Mouse (Mus musculus) neural tube, embryonic 11.5 days (tissue): ENCODE results near the gene Naa16. TPM values are rescaled to one million over a fixed set of nuclear protein-coding genes. Genes with fewer than 3 reads are reported as not detected.

Experiments
- ATAC-seq: fragments of 200-750 bp; cut with Nextera tagmentation; 2 replicates; pipeline ENCODE4 v1.8.0; 2017; ENCODE audit warnings: moderate number of reproducible peaks, mild to moderate bottlenecking, moderate TSS enrichment, moderate library complexity; ENCODE audit not compliant: insufficient read depth, low FRiP score, low TSS enrichment
- DNase-seq: peaks from one replicate; pipeline ENCODE4 v3.0.0-alpha.2; 2015; ENCODE audit warnings: low spot score
- H3K27ac ChIP-seq: fragments of 300-500 bp; sonication (generic); 2 replicates; pipeline ENCODE4 v1.5.1; 2014; ENCODE audit warnings: low read depth, mild to moderate bottlenecking, low read length
- H3K27me3 ChIP-seq: fragments of 300-500 bp; sonication (generic); 2 replicates; pipeline ENCODE4 v1.6.1; 2014; ENCODE audit warnings: mild to moderate bottlenecking, low read length, mixed read lengths; ENCODE audit not compliant: control insufficient read depth, insufficient read depth
- H3K36me3 ChIP-seq: fragments of 300-500 bp; sonication (generic); 2 replicates; pipeline ENCODE4 v1.6.1; 2014; ENCODE audit warnings: mild to moderate bottlenecking, low read length, moderate library complexity, mixed read lengths; ENCODE audit not compliant: control insufficient read depth, insufficient read depth
- H3K4me1 ChIP-seq: fragments of 300-500 bp; sonication (generic); 2 replicates; pipeline ENCODE4 v1.6.1; 2014; ENCODE audit warnings: low read length, mixed read lengths; ENCODE audit not compliant: control insufficient read depth, insufficient read depth
- H3K4me2 ChIP-seq: fragments of 300-500 bp; sonication (generic); 2 replicates; pipeline ENCODE4 v1.6.1; 2014; ENCODE audit warnings: low read depth, mild to moderate bottlenecking, moderate library complexity
- H3K4me3 ChIP-seq: fragments of 300-500 bp; sonication (generic); 2 replicates; pipeline ENCODE4 v1.5.1; 2014; ENCODE audit warnings: low read depth, low read length
- H3K9ac ChIP-seq: fragments of 300-500 bp; sonication (generic); 2 replicates; pipeline ENCODE4 v1.6.1; 2014; ENCODE audit warnings: mild to moderate bottlenecking, low read length
- H3K9me3 ChIP-seq: fragments of 300-500 bp; sonication (generic); 2 replicates; pipeline ENCODE4 v1.6.1; 2016; ENCODE audit warnings: low read length; ENCODE audit not compliant: control insufficient read depth
- WGBS: fragments of 180-500 bp; shearing (Covaris S2); extraction: QIAGEN DNeasy Blood & Tissue Kit; methylation state at CpG from one replicate; pipeline ENCODE4 v1.1.7; 2014; 5-methylcytosine and 5-hydroxymethylcytosine counted together
- polyA plus RNA-seq: library from polyadenylated mRNA; unstranded; fragments of >200 nt; fragmentation: Nextera tagmentation; extraction: Ambion mirVana; gene quantifications from 2 replicates; pipeline ENCODE4 v1.2.1, GENCODE M21; 2014

Gene Naa16
- polyA plus RNA-seq, 1 experiment from 2014 or later: 38.8 TPM

- Histone ChIP-seq H3K4me1 (peaks cover 3% of the 10 kb centered on the region; the same call in 1 of the 2 replicates), H3K36me3 (no peaks in the 10 kb centered on the region), H3K4me2 (no peak overlapping the region), H3K4me3 (no peak overlapping the region), H3K9me3 (no peaks in the 10 kb centered on the region), H3K27me3 (peaks cover 14% of the 10 kb centered on the region), H3K9ac (no peak overlapping the region), H3K27ac (no peak overlapping the region)
- ATAC-seq (no peak), DNase-seq (no peak)
- 78% methylated on average over 7 of the region's 7 CpGs for WGBS
Observed at GRCm38 (mm10) chr14:79298314-79298992, 92.1 kb downstream of the Naa16 start.

DNA sequence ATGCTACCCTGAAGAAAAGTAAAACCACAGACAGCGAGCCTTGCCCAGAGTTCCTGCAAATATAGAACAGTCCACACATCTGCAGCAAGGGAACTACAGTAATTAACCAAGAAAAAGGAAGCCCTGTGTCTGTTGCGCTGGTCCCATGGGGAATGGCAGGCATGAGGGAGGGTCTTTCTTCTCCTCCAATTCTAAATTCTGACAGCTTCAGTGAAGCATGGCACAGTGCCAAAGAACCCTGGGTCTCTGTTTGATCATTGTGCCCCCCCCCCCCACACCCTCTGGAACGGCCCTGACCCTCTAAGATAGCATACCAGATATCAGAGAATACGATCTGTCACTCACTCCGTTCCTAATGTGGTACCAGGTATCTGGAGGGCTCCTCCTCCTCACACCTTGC is 93.7 kb downstream of the Naa16 start:
- Histone ChIP-seq H3K27ac (no peak overlapping the region), H3K9me3 (no peaks in the 10 kb centered on the region), H3K4me2 (no peak overlapping the region), H3K4me3 (no peak overlapping the region), H3K9ac (no peak overlapping the region), H3K4me1 (peaks cover 5% of the 10 kb centered on the region; the same call in 1 of the 2 replicates), H3K27me3 (peaks cover 12% of the 10 kb centered on the region), H3K36me3 (no peaks in the 10 kb centered on the region)
- no peak for DNase-seq
- no peak for ATAC-seq
- WGBS: 57% methylated on average over 5 of the region's 5 CpGs

- no peak overlapping the region for H3K4me2 ChIP-seq
- peaks cover 4% of the 10 kb centered on the region; the same call in 1 of the 2 replicates for H3K4me1 ChIP-seq
- H3K27ac ChIP-seq: no peak overlapping the region
- H3K9ac ChIP-seq: no peak overlapping the region
- DNase-seq (no peak), ATAC-seq (no peak)
- no peaks in the 10 kb centered on the region for H3K9me3 ChIP-seq
- H3K36me3 ChIP-seq: no peaks in the 10 kb centered on the region
- H3K4me3 ChIP-seq: no peak overlapping the region
- 85% methylated on average over 7 of the region's 7 CpGs for WGBS
- peaks cover 12% of the 10 kb centered on the region for H3K27me3 ChIP-seq
Observed at GRCm38 (mm10) chr14:79296201-79296600, 94.4 kb downstream of the Naa16 start.

DNA sequence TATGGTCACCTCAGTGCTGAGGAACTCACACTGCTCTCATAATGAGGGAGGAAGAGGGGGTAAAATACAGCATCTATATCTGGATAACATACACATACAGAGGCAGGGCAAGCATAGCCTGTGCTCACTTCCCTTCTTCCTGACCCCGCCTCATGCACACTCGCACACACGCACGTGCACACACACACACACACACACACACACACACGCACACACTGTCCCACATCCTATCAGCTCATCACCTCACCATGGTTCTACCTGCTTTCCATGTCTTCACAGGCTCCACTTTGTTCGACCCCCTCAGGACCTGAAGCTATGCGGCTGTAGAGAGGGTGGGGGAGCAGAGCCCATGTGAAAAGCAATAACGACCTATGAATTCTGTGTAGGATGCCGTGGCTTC is 95.0 kb downstream of the Naa16 start:
- Histone ChIP-seq H3K4me1 (peaks cover 5% of the 10 kb centered on the region; the same call in 1 of the 2 replicates), H3K9ac (no peak overlapping the region), H3K27ac (no peak overlapping the region), H3K4me3 (no peak overlapping the region), H3K27me3 (peaks cover 6% of the 10 kb centered on the region; the same call in 1 of the 2 replicates), H3K9me3 (no peaks in the 10 kb centered on the region), H3K36me3 (no peaks in the 10 kb centered on the region), H3K4me2 (no peak overlapping the region)
- WGBS: 91% methylated on average over 9 of the region's 9 CpGs
- ATAC-seq (no peak), DNase-seq (no peak)

GRCm38 (mm10) chr14:79294950-79295349 is 95.6 kb downstream of the Naa16 start:
- Histone ChIP-seq H3K9me3 (no peaks in the 10 kb centered on the region), H3K36me3 (no peaks in the 10 kb centered on the region), H3K4me2 (no peak overlapping the region), H3K4me1 (peaks cover 5% of the 10 kb centered on the region; the same call in 1 of the 2 replicates), H3K9ac (no peak overlapping the region), H3K27me3 (peaks cover under 1% of the 10 kb centered on the region; the same call in 1 of the 2 replicates), H3K4me3 (no peak overlapping the region), H3K27ac (no peak overlapping the region)
- 69% methylated on average over 5 of the region's 5 CpGs for WGBS
- DNase-seq: no peak
- ATAC-seq: no peak

DNA sequence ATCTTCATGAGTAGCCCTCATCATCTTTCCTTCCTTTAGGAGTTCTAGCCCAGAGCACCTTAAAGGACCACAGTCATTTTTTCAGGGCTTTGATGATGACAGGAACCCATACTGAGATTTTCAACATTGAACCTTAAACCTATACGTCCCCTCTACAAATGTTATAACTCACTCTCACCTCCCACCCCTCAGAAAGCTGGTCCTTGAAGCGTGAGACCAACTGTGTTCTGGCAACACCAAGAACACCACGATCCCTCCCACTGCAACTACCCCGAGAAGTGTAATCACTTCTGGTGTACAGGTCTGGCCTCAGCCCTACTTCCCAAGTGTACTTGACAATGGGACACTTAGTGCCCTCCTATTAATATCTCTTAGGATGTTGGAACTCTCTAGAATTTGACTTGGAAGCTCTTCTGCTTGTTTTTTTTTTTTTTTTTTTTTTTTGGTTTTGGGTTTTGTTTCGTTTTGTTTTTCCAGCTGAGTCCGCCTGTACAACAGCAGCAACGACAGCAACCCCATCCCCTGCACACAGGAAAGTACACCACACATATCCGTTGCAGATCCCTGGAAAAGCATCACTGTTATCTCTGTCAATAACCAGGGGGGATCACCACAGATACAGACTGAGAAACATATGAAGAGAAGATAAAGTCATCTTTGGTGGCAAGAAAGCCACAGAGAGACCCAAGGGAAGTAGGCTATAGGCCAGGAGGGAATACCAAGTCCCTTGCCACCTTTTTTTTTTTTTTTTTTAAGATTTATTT is 96.3 kb downstream of the Naa16 start:
- 78% methylated on average over 8 of the region's 8 CpGs for WGBS
- no peaks in the 10 kb centered on the region for H3K9me3 ChIP-seq
- DNase-seq (no peak), ATAC-seq (no peak)
- H3K4me2 ChIP-seq: no peak overlapping the region
- H3K4me1 ChIP-seq: peaks cover 5% of the 10 kb centered on the region; the same call in 1 of the 2 replicates
- no peak overlapping the region for H3K4me3 ChIP-seq
- no peak overlapping the region for H3K27ac ChIP-seq
- H3K9ac ChIP-seq: no peak overlapping the region
- no peaks in the 10 kb centered on the region for H3K36me3 ChIP-seq
- H3K27me3 ChIP-seq: no peaks in the 10 kb centered on the region

- no peak overlapping the region for H3K27ac ChIP-seq
- no peak overlapping the region for H3K4me3 ChIP-seq
- 39% methylated on average over 14 of the region's 16 CpGs for WGBS
- peaks cover 5% of the 10 kb centered on the region; the same call in 1 of the 2 replicates for H3K4me1 ChIP-seq
- H3K4me2 ChIP-seq: no peak overlapping the region
- H3K36me3 ChIP-seq: no peaks in the 10 kb centered on the region
- H3K9ac ChIP-seq: no peak overlapping the region
- H3K9me3 ChIP-seq: no peaks in the 10 kb centered on the region
- DNase-seq (no peak), ATAC-seq (no peak)
- H3K27me3 ChIP-seq: no peaks in the 10 kb centered on the region
Observed at GRCm38 (mm10) chr14:79293119-79293780, 97.3 kb downstream of the Naa16 start.

GRCm38 (mm10) chr14:79291629-79292028 is 98.9 kb downstream of the Naa16 start:
- no peak overlapping the region for H3K9ac ChIP-seq
- no peak overlapping the region for H3K4me2 ChIP-seq
- no peaks in the 10 kb centered on the region for H3K27me3 ChIP-seq
- H3K9me3 ChIP-seq: no peaks in the 10 kb centered on the region
- WGBS: 82% methylated on average over 4 of the region's 4 CpGs
- H3K4me3 ChIP-seq: no peak overlapping the region
- peaks cover 5% of the 10 kb centered on the region; the same call in 1 of the 2 replicates for H3K4me1 ChIP-seq
- DNase-seq: no peak
- ATAC-seq: no peak
- H3K36me3 ChIP-seq: no peaks in the 10 kb centered on the region
- H3K27ac ChIP-seq: no peak overlapping the region
